Mouse (Mus musculus) megakaryocyte, embryonic 14.5 days (primary cell): ENCODE data around the gene Hira.

ENCODE experiments used
- FLI1 ChIP-seq: IDR thresholded peaks from 2 replicates; pipeline ENCODE4 v1.6.1; 2012; ENCODE audit warnings: low read length, inconsistent platforms, mixed read lengths
- GATA1 ChIP-seq: IDR thresholded peaks from 3 replicates; pipeline ENCODE4 v1.6.1; 2012; ENCODE audit warnings: mixed read lengths, low read length, inconsistent platforms, borderline replicate concordance

DNA sequence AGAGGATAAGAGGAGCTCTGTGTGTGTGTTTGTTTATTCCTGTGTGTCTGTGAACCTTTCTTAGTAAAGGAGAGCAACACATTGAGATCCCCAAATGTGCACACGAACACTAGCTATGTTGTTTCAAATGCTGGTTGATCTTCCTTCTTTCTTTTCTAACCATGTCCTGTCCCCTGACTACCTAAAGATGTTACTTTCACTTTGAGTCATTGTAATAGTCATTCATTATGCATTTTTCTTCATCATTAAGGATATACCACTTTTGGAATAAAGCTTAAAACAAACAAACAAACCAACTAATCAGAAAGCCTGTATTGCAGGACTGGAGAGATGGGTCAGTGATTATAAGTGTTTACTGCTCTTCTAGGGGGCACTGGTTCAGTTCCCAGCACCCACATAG, 28.8 kb downstream of the Hira start:
- no peak for TF ChIP-seq GATA1
- TF ChIP-seq FLI1: no peak
